Mouse (Mus musculus) G1E (cell line): Measurements from ENCODE around the gene Ccdc189.

Experiments used
- CTCF ChIP-seq: IDR thresholded peaks from 2 replicates; pipeline ENCODE4 v1.5.1; 2012; ENCODE audit warnings: low read depth, low read length, inconsistent platforms, mixed read lengths
- GATA1 ChIP-seq: IDR thresholded peaks from 2 replicates; pipeline ENCODE4 v1.6.1; 2012; ENCODE audit warnings: borderline replicate concordance, low read length, inconsistent platforms, mixed read lengths
- GATA2 ChIP-seq: IDR thresholded peaks from 2 replicates; pipeline ENCODE4 v1.6.1; 2012; ENCODE audit warnings: low read depth, low read length, inconsistent platforms, borderline replicate concordance
- POLR2AphosphoS5 ChIP-seq: IDR thresholded peaks from 2 replicates; pipeline ENCODE4 v1.6.1; 2012; ENCODE audit warnings: low read depth, low read length, inconsistent platforms; ENCODE audit not compliant: insufficient replicate concordance
- TAL1 ChIP-seq: conservative IDR thresholded peaks from 2 replicates; pipeline ENCODE4 v1.6.1; 2012; ENCODE audit warnings: low read depth, low read length, inconsistent platforms, mixed read lengths

- no peak for TF ChIP-seq CTCF
- no peak for TF ChIP-seq GATA1
- TF ChIP-seq POLR2AphosphoS5 = no peak
- no peak for TF ChIP-seq TAL1
- no peak for TF ChIP-seq GATA2
These were observed 8.4 kb upstream of the Ccdc189 start for GRCm38 (mm10) chr7:127596747-127597146.
